Mouse (Mus musculus) stomach, postnatal 0 days (tissue): ENCODE measurements at regions not wholly inside any gene's neighbourhood (a gene's known extent, or its start where the extent isn't known, plus 50 kb on each side); places are given as distances from the start of the nearest gene placed in this dataset.

Experiments used
- CTCF ChIP-seq: IDR thresholded peaks from 2 replicates; pipeline ENCODE4 v1.5.1; 2016; ENCODE audit warnings: antibody characterized with exemption, low read depth, mild to moderate bottlenecking, moderate library complexity
- EP300 ChIP-seq: optimal IDR thresholded peaks from 2 replicates; pipeline ENCODE3; 2016; ENCODE audit warnings: antibody characterized with exemption

DNA sequence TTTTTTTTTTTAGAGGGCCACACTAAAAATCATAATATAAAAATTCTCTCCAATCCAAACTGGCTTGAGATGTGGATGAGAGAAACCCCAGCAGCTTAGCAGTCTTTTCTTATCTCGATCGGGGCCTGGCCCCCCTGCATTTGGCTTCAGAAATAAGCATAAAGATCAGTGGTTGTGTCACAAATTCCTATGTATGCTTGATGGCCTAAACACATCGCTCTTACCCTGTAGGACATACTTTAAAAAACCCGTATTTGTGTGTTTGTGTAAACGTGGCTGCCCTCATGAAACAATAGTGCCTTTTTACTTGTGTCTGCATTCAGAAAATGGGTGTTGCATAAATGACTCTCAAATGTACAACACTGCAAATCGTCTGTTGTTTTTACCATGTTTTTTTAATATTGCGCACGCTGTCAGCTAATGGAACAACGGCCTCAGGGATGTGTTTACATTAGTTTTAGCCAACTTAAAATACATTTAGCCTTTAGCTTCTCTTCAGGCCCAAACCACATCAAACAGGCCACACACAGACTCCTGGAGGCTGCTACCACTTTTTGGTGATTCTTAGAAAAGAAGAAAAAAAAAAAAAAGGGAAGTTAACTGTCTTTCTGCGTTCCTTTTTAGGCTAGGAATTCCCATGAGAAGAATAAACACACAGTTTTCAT, 226.7 kb downstream of the Etnk1 start:
- TF ChIP-seq CTCF (no peak), EP300 (no peak)
